Mouse (Mus musculus): Measurements from ENCODE around the gene Llcfc1. TPM values are rescaled to one million over a fixed set of nuclear protein-coding genes. Genes with fewer than 3 reads are reported as not detected.

The Llcfc1 gene
- polyA plus RNA-seq, 1 experiment from 2014 or later, result not detected

- H3K36me3 ChIP-seq, result no peaks in the 10 kb centered on the region
- no peaks in the 10 kb centered on the region for H3K9me3 ChIP-seq
- no peak for DNase-seq (ENCODE audit: low spot score)
- no peaks in the 10 kb centered on the region for H3K27me3 ChIP-seq (ENCODE audit: insufficient read depth, poor library complexity, severe bottlenecking)
- 76% methylated on average over 1 of the region's 1 CpGs for WGBS
- no peak overlapping the region for H3K27ac ChIP-seq
- H3K4me1 ChIP-seq (replicated peaks), result no peaks in the 10 kb centered on the region
- H3K4me3 ChIP-seq, result no peak overlapping the region
These were observed 25.7 kb upstream of the Llcfc1 start for GRCm38 (mm10) chr6:41658487-41658886.

GRCm38 (mm10) chr6:41662320-41662719 is 21.9 kb upstream of the Llcfc1 start:
- Histone ChIP-seq H3K9me3 (no peaks in the 10 kb centered on the region), H3K4me3 (no peak overlapping the region), H3K27ac (no peak overlapping the region), H3K36me3 (no peaks in the 10 kb centered on the region), H3K4me1 (replicated peaks) (no peaks in the 10 kb centered on the region), H3K27me3 (ENCODE audit: insufficient read depth, poor library complexity, severe bottlenecking) (no peaks in the 10 kb centered on the region)
- 37% methylated on average over 2 of the region's 2 CpGs for WGBS
- DNase-seq (ENCODE audit: low spot score), result no peak

GRCm38 (mm10) chr6:41676530-41676929 is 7.7 kb upstream of the Llcfc1 start:
- Histone ChIP-seq H3K4me3 (no peak overlapping the region), H3K9me3 (no peaks in the 10 kb centered on the region), H3K4me1 (replicated peaks) (no peaks in the 10 kb centered on the region), H3K27ac (no peak overlapping the region), H3K36me3 (no peaks in the 10 kb centered on the region), H3K27me3 (ENCODE audit: insufficient read depth, poor library complexity, severe bottlenecking) (no peaks in the 10 kb centered on the region)
- WGBS, result 93% methylated on average over 2 of the region's 2 CpGs
- DNase-seq (ENCODE audit: low spot score), result no peak

GRCm38 (mm10) chr6:41680669-41681068 is 3.6 kb upstream of the Llcfc1 start, which contains the start of gene Trpv5:
Trpv5 (minus strand) TSS chr6:41680769.
- Histone ChIP-seq H3K36me3 (no peaks in the 10 kb centered on the region), H3K4me3 (no peak within 1 kb of the TSS), H3K27ac (no peak within 1 kb of the TSS), H3K27me3 (ENCODE audit: insufficient read depth, poor library complexity, severe bottlenecking) (no peaks in the 10 kb centered on the region), H3K4me1 (replicated peaks) (no peaks in the 10 kb centered on the region), H3K9me3 (no peaks in the 10 kb centered on the region)
- 79% methylated on average over 1 of the region's 1 CpGs for WGBS
- DNase-seq (ENCODE audit: low spot score), result no peak

- H3K9me3 ChIP-seq, result no peaks in the 10 kb centered on the region
- no peak overlapping the region for H3K27ac ChIP-seq
- no peak overlapping the region for H3K4me3 ChIP-seq
- no peaks in the 10 kb centered on the region for H3K27me3 ChIP-seq (ENCODE audit: insufficient read depth, poor library complexity, severe bottlenecking)
- 81% methylated on average over 5 of the region's 5 CpGs for WGBS
- no peaks in the 10 kb centered on the region for H3K4me1 ChIP-seq (replicated peaks)
- no peak for DNase-seq (ENCODE audit: low spot score)
- no peaks in the 10 kb centered on the region for H3K36me3 ChIP-seq
These were observed 2.6 kb upstream of the Llcfc1 start for GRCm38 (mm10) chr6:41681656-41682055.

GRCm38 (mm10) chr6:41684911-41685310 is 680 bp downstream of the Llcfc1 start:
- DNase-seq (ENCODE audit: low spot score), result no peak
- Histone ChIP-seq H3K4me3 (no peak overlapping the region), H3K4me1 (replicated peaks) (no peaks in the 10 kb centered on the region), H3K9me3 (no peaks in the 10 kb centered on the region), H3K36me3 (no peaks in the 10 kb centered on the region), H3K27me3 (ENCODE audit: insufficient read depth, poor library complexity, severe bottlenecking) (no peaks in the 10 kb centered on the region), H3K27ac (no peak overlapping the region)
- WGBS, result 90% methylated on average over 5 of the region's 5 CpGs

- Histone ChIP-seq H3K9me3 (no peaks in the 10 kb centered on the region), H3K27me3 (ENCODE audit: insufficient read depth, poor library complexity, severe bottlenecking) (no peaks in the 10 kb centered on the region), H3K4me1 (replicated peaks) (no peaks in the 10 kb centered on the region), H3K27ac (no peak overlapping the region), H3K36me3 (no peaks in the 10 kb centered on the region), H3K4me3 (no peak overlapping the region)
- DNase-seq (ENCODE audit: low spot score), result no peak
- WGBS, result 85% methylated on average over 3 of the region's 3 CpGs
These were observed 1.4 kb downstream of the Llcfc1 start for GRCm38 (mm10) chr6:41685596-41685995.

GRCm38 (mm10) chr6:41692200-41692599 is 8.0 kb downstream of the Llcfc1 start:
- no peaks in the 10 kb centered on the region for H3K36me3 ChIP-seq
- H3K27me3 ChIP-seq (ENCODE audit: insufficient read depth, poor library complexity, severe bottlenecking), result no peaks in the 10 kb centered on the region
- DNase-seq (ENCODE audit: low spot score), result no peak
- no peak overlapping the region for H3K27ac ChIP-seq
- no peaks in the 10 kb centered on the region for H3K4me1 ChIP-seq (replicated peaks)
- H3K4me3 ChIP-seq, result no peak overlapping the region
- H3K9me3 ChIP-seq, result no peaks in the 10 kb centered on the region

GRCm38 (mm10) chr6:41694407-41694806 is 10.2 kb downstream of the Llcfc1 start:
- no peak overlapping the region for H3K4me3 ChIP-seq
- WGBS, result 88% methylated on average over 1 of the region's 1 CpGs
- no peaks in the 10 kb centered on the region for H3K27me3 ChIP-seq (ENCODE audit: insufficient read depth, poor library complexity, severe bottlenecking)

GRCm38 (mm10) chr6:41701245-41701644 is 17.0 kb downstream of the Llcfc1 start:
- Histone ChIP-seq H3K27me3 (ENCODE audit: insufficient read depth, poor library complexity, severe bottlenecking) (no peaks in the 10 kb centered on the region), H3K4me1 (replicated peaks) (no peaks in the 10 kb centered on the region), H3K36me3 (no peaks in the 10 kb centered on the region), H3K27ac (no peak overlapping the region), H3K9me3 (no peaks in the 10 kb centered on the region), H3K4me3 (no peak overlapping the region)
- 93% methylated on average over 1 of the region's 1 CpGs for WGBS
- DNase-seq (ENCODE audit: low spot score), result no peak

More at GRCm38 (mm10) chr6:41694407-41694806, 10.2 kb downstream of the Llcfc1 start:
- Histone ChIP-seq H3K27ac (no peak overlapping the region), H3K4me1 (replicated peaks) (no peaks in the 10 kb centered on the region), H3K9me3 (no peaks in the 10 kb centered on the region), H3K36me3 (no peaks in the 10 kb centered on the region)
- DNase-seq (ENCODE audit: low spot score), result no peak

- WGBS, result 79% methylated on average over 2 of the region's 2 CpGs
- H3K27ac ChIP-seq, result no peak overlapping the region
- no peaks in the 10 kb centered on the region for H3K9me3 ChIP-seq
- no peak for DNase-seq (ENCODE audit: low spot score)
- H3K27me3 ChIP-seq (ENCODE audit: insufficient read depth, poor library complexity, severe bottlenecking), result no peaks in the 10 kb centered on the region
- H3K36me3 ChIP-seq, result no peaks in the 10 kb centered on the region
- H3K4me3 ChIP-seq, result no peak overlapping the region
- no peaks in the 10 kb centered on the region for H3K4me1 ChIP-seq (replicated peaks)
These were observed 18.7 kb downstream of the Llcfc1 start for GRCm38 (mm10) chr6:41702928-41703327.

GRCm38 (mm10) chr6:41704123-41704522 is 19.9 kb downstream of the Llcfc1 start, which contains the start of gene Kel:
Kel (minus strand) TSS chr6:41704339.
- DNase-seq (ENCODE audit: low spot score), result no peak
- Histone ChIP-seq H3K36me3 (no peaks in the 10 kb centered on the region), H3K4me1 (replicated peaks) (no peaks in the 10 kb centered on the region), H3K9me3 (no peaks in the 10 kb centered on the region), H3K27me3 (ENCODE audit: insufficient read depth, poor library complexity, severe bottlenecking) (no peaks in the 10 kb centered on the region), H3K4me3 (no peak within 1 kb of the TSS), H3K27ac (peak within 1 kb of the TSS; percentile 19; the same call in 1 of the 2 replicates)
- WGBS, result 58% methylated on average over 1 of the region's 1 CpGs

- H3K9me3 ChIP-seq, result no peaks in the 10 kb centered on the region
- H3K27ac ChIP-seq, result no peak overlapping the region
- WGBS, result 92% methylated on average over 7 of the region's 7 CpGs
- DNase-seq (ENCODE audit: low spot score), result no peak
- no peaks in the 10 kb centered on the region for H3K4me1 ChIP-seq (replicated peaks)
- no peaks in the 10 kb centered on the region for H3K36me3 ChIP-seq
- H3K4me3 ChIP-seq, result no peak overlapping the region
- no peaks in the 10 kb centered on the region for H3K27me3 ChIP-seq (ENCODE audit: insufficient read depth, poor library complexity, severe bottlenecking)
These were observed 22.0 kb downstream of the Llcfc1 start for GRCm38 (mm10) chr6:41706275-41706674.

GRCm38 (mm10) chr6:41710281-41710680 is 26.1 kb downstream of the Llcfc1 start:
- H3K27ac ChIP-seq, result no peak overlapping the region
- no peaks in the 10 kb centered on the region for H3K9me3 ChIP-seq
- WGBS, result 83% methylated on average over 1 of the region's 1 CpGs
- DNase-seq (ENCODE audit: low spot score), result no peak
- H3K36me3 ChIP-seq, result no peaks in the 10 kb centered on the region
- no peaks in the 10 kb centered on the region for H3K27me3 ChIP-seq (ENCODE audit: insufficient read depth, poor library complexity, severe bottlenecking)
- H3K4me3 ChIP-seq, result no peak overlapping the region
- no peaks in the 10 kb centered on the region for H3K4me1 ChIP-seq (replicated peaks)

Data from hindbrain, embryonic 10.5 days (tissue).